Mouse (Mus musculus) lung, adult 18-20 months (tissue): ENCODE measurements around the gene Zfp365.

Source experiments
- DNase-seq, 2 experiments: peaks; one replicate each; pipeline ENCODE4 v3.0.0; 2022; ENCODE audit warnings: mixed read lengths in 2 of 2

The Zfp365 gene

DNA sequence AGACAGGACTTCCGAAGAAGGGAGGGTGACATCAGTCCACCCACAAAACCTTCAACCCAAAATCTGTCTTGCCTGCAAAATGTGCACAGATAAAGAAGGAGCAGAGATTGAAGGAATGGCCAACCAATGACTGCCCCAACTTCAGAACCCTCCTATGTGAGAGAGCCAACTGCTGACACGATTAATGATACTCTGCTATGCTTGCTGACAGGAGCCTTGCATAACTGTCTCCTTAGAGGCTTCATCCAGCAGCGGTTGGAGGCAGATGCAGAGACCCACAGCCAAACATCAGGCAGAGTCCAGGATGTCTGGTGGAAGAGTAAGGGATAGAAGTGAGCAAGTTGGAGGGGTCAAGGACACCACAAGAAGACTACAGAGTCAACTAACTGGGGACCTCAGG, 73.3 kb downstream of the Zfp365 start:
- no peak for DNase-seq

DNA sequence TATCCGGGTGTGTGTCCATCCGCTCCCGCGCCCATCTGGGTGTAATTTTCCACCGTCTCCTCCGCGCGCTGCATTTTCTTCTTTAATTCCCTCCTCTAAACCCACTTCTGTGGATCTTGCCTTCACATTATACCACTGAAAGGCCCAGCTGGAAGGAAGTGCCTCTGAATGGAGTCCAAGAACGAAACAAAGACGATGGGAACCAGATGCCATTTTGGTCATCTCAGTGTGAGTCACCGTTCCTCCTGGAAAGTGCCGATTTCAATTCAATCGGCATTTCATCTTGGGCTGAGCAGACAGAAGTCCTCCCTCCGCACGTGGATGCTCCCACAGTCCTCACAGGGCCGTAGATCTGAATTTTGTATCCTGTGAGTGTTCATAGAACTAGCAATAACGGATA, 76.0 kb downstream of the Zfp365 start:
- DNase-seq, result no peak
